Mouse (Mus musculus) liver, postnatal 0 days (tissue): ENCODE data around the gene Efnb1. TPM values are rescaled to one million over a fixed set of nuclear protein-coding genes. Genes with fewer than 3 reads are reported as not detected.

Source experiments
- ATAC-seq: fragments of 200-750 bp; cut with Nextera tagmentation; 2 replicates; pipeline ENCODE4 v1.8.0; 2017; ENCODE audit warnings: mild to moderate bottlenecking, moderate library complexity
- DNase-seq: peaks from one replicate; pipeline ENCODE4 v3.0.0-alpha.2; 2016
- H3K27ac ChIP-seq: fragments of 300-500 bp; sonication (generic); 2 replicates; pipeline ENCODE4 v1.5.1; 2014; ENCODE audit warnings: antibody characterized with exemption, moderate library complexity, mild to moderate bottlenecking, low read depth
- H3K27me3 ChIP-seq: fragments of 300-500 bp; sonication (generic); 2 replicates; pipeline ENCODE4 v1.6.1; 2014; ENCODE audit warnings: low read length, control low read depth, mixed read lengths; ENCODE audit not compliant: insufficient read depth
- H3K36me3 ChIP-seq: fragments of 300-500 bp; sonication (generic); replicated peaks from 2 replicates; pipeline ENCODE4 v1.6.1; 2014; ENCODE audit warnings: mild to moderate bottlenecking, control low read depth, low read length, moderate library complexity, mixed read lengths; ENCODE audit not compliant: insufficient read depth
- H3K4me1 ChIP-seq: fragments of 300-500 bp; sonication (generic); 2 replicates; pipeline ENCODE4 v1.6.1; 2014; ENCODE audit warnings: antibody characterized with exemption, mild to moderate bottlenecking, control low read depth; ENCODE audit not compliant: insufficient read depth
- H3K4me2 ChIP-seq: fragments of 300-500 bp; sonication (generic); 2 replicates; pipeline ENCODE4 v1.6.1; 2014; ENCODE audit warnings: low read depth, mild to moderate bottlenecking, low read length, moderate library complexity, mixed read lengths
- H3K4me3 ChIP-seq: fragments of 300-500 bp; sonication (generic); 2 replicates; pipeline ENCODE4 v1.5.1; 2014; ENCODE audit warnings: low read depth, low read length
- H3K9ac ChIP-seq: fragments of 300-500 bp; sonication (generic); replicated peaks from 2 replicates; pipeline ENCODE4 v1.6.1; 2014; ENCODE audit warnings: mild to moderate bottlenecking, moderate library complexity
- H3K9me3 ChIP-seq: fragments of 300-500 bp; sonication (generic); 2 replicates; pipeline ENCODE4 v1.6.1; 2016; ENCODE audit warnings: mild to moderate bottlenecking, control low read depth, low read length, mixed read lengths
- CTCF ChIP-seq: sonication (generic); IDR thresholded peaks from 2 replicates; pipeline ENCODE4 v1.5.1; 2016; ENCODE audit warnings: antibody characterized with exemption, low read depth
- EP300 ChIP-seq: IDR thresholded peaks from 2 replicates; pipeline ENCODE4 v1.6.1; 2016; ENCODE audit warnings: antibody characterized with exemption, low read depth, mild to moderate bottlenecking
- WGBS: fragments of 180-500 bp; shearing (Covaris S2); extraction: QIAGEN DNeasy Blood & Tissue Kit; methylation state at CpG from one replicate; pipeline ENCODE4 v1.1.7; 2014; ENCODE audit not compliant: insufficient replicate concordance; 5-methylcytosine and 5-hydroxymethylcytosine counted together
- polyA plus RNA-seq: library from polyadenylated mRNA; unstranded; fragments of >200 nt; fragmentation: Nextera tagmentation; extraction: Ambion mirVana; gene quantifications from 2 replicates; pipeline ENCODE4 v1.2.1, GENCODE M21; 2015

The Efnb1 gene
- polyA plus RNA-seq, 1 experiment from 2014 or later: 4.9 TPM

GRCm38 (mm10) chrX:99152141-99152540 is 16.2 kb downstream of the Efnb1 start:
- no peak overlapping the region for H3K4me2 ChIP-seq
- no peaks in the 10 kb centered on the region for H3K36me3 ChIP-seq
- ATAC-seq: no peak
- no peak overlapping the region for H3K27ac ChIP-seq
- no peak overlapping the region for H3K9ac ChIP-seq
- H3K4me3 ChIP-seq: no peak overlapping the region
- no peak for TF ChIP-seq EP300
- TF ChIP-seq CTCF: no peak
- DNase-seq: no peak
- no peaks in the 10 kb centered on the region for H3K27me3 ChIP-seq
- WGBS: 51% methylated on average over 3 of the region's 3 CpGs
- H3K9me3 ChIP-seq: no peaks in the 10 kb centered on the region
- peaks cover 5% of the 10 kb centered on the region; the same call in 1 of the 2 replicates for H3K4me1 ChIP-seq

DNA sequence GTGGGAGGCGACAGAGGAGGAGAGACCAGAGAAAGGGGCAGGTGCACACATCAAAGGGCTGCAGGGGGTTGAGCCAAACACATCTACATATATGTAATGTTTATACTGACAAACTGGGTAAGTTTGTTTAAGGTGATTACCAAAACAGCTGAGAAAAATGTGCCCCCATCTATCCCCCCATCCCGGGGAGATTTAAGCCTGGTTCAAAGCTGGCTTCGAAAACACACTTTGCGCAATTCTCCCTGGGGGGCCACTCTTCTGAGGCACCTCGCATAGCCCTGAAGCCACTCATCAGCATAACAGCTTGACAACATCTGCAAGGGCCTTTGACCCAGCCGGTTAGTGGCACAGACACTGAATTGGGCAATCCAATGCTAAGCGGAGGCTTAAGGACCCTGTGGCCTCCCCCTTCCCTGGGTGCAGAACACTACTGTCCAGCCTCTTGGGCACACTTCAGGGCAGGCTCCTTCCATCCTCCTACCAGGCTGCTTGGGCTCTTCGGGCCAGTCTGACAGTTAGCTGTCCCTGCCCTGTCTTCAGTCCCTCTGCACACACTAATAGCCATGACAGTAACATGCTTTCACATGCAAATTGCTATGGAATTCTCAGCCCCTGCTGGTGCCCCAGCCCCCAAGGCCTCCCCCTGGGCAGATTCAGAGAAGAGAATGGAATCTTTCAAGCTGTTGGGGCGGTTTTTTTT is 16.8 kb downstream of the Efnb1 start:
- Histone ChIP-seq H3K4me1 (peaks cover 5% of the 10 kb centered on the region; the same call in 1 of the 2 replicates), H3K4me3 (no peak overlapping the region), H3K27ac (no peak overlapping the region), H3K27me3 (no peaks in the 10 kb centered on the region), H3K9ac (no peak overlapping the region), H3K4me2 (no peak overlapping the region), H3K36me3 (no peaks in the 10 kb centered on the region), H3K9me3 (no peaks in the 10 kb centered on the region)
- no peak for ATAC-seq
- no peak for DNase-seq
- TF ChIP-seq CTCF: no peak
- TF ChIP-seq EP300: no peak
- 44% methylated on average over 9 of the region's 9 CpGs for WGBS

GRCm38 (mm10) chrX:99153266-99153646 is 17.3 kb downstream of the Efnb1 start:
- H3K36me3 ChIP-seq: no peaks in the 10 kb centered on the region
- 63% methylated on average over 3 of the region's 3 CpGs for WGBS
- no peak overlapping the region for H3K27ac ChIP-seq
- no peak overlapping the region for H3K9ac ChIP-seq
- TF ChIP-seq CTCF: no peak
- TF ChIP-seq EP300: no peak
- ATAC-seq (no peak), DNase-seq (no peak)
- H3K27me3 ChIP-seq: no peaks in the 10 kb centered on the region
- no peaks in the 10 kb centered on the region for H3K9me3 ChIP-seq
- H3K4me3 ChIP-seq: no peak overlapping the region
- H3K4me2 ChIP-seq: no peak overlapping the region
- peaks cover 5% of the 10 kb centered on the region; the same call in 1 of the 2 replicates for H3K4me1 ChIP-seq

GRCm38 (mm10) chrX:99154358-99154757 is 18.4 kb downstream of the Efnb1 start:
- 72% methylated on average over 5 of the region's 5 CpGs for WGBS
- no peaks in the 10 kb centered on the region for H3K9me3 ChIP-seq
- no peaks in the 10 kb centered on the region for H3K27me3 ChIP-seq
- no peak overlapping the region for H3K4me2 ChIP-seq
- no peak for DNase-seq
- TF ChIP-seq CTCF (no peak), EP300 (no peak)
- H3K4me1 ChIP-seq: peaks cover 2% of the 10 kb centered on the region; the same call in 1 of the 2 replicates
- peak; percentile 19; the same call in 1 of the 2 replicates for ATAC-seq
- H3K4me3 ChIP-seq: no peak overlapping the region
- H3K36me3 ChIP-seq: no peaks in the 10 kb centered on the region
- H3K9ac ChIP-seq: no peak overlapping the region
- no peak overlapping the region for H3K27ac ChIP-seq

DNA sequence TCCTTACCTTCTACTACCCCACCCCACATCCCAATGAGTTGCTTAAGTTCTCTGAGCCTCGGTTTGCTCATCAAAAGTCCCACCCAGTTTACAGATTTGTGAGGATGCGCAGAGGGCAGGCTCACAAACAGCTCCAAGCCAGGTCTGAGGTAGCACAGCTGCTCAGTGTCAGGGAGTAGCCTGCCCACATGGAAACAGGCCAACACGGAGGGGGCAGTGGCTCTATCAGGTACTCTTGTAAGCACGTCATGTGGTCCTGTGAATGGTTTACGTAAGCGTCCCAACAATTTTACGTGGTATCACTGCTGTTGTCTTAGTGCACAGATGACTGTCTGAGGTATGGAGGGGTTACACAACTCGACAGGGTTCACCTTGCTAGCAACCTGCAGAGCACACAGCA is 23.1 kb downstream of the Efnb1 start:
- TF ChIP-seq CTCF (no peak), EP300 (no peak)
- ATAC-seq (peak; percentile 94), DNase-seq (peak; percentile 52)
- no peak overlapping the region for H3K27ac ChIP-seq
- H3K4me1 ChIP-seq: no peaks in the 10 kb centered on the region
- no peak overlapping the region for H3K4me2 ChIP-seq
- no peaks in the 10 kb centered on the region for H3K9me3 ChIP-seq
- no peaks in the 10 kb centered on the region; the same call in 1 of the 2 replicates for H3K27me3 ChIP-seq
- no peak overlapping the region for H3K9ac ChIP-seq
- H3K4me3 ChIP-seq: no peak overlapping the region
- WGBS: 65% methylated on average over 8 of the region's 8 CpGs
- H3K36me3 ChIP-seq: no peaks in the 10 kb centered on the region

DNA sequence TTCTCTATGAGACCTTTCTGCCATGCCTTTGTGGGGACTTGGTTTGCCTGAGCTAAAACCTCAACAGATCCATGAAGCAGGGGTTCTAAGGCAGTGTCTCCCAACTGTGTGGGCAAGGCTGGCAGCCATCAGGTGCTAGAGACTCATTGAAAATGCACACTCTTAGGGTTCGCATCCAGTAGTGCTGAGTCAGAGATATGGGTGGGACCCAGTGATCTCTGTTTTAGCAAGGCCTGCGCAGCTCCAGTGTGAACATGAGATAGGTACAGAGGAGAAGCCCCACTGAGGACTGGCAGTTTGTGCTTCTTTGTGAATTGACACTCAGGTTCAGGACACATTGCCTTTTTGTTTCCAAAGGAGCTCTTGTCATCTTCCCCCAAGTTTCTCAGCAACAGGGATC is 28.2 kb downstream of the Efnb1 start:
- Histone ChIP-seq H3K4me3 (no peak overlapping the region), H3K9ac (no peak overlapping the region), H3K4me1 (no peaks in the 10 kb centered on the region), H3K27ac (no peak overlapping the region), H3K9me3 (no peaks in the 10 kb centered on the region), H3K36me3 (no peaks in the 10 kb centered on the region), H3K4me2 (no peak overlapping the region), H3K27me3 (peaks cover 5% of the 10 kb centered on the region; the same call in 1 of the 2 replicates)
- no peak for ATAC-seq
- 63% methylated on average over 2 of the region's 2 CpGs for WGBS
- TF ChIP-seq CTCF: no peak
- TF ChIP-seq EP300: no peak
- DNase-seq: no peak
